Mouse (Mus musculus): ENCODE results near the gene Rhot2.

Gene Rhot2

GRCm38 (mm10) chr17:25844396-25844901 lies at the start of gene Rhot2:
TSS of gene Rhot2 (minus strand) at chr17:25844851.
- peak; percentile 92 for DNase-seq (ENCODE audit: low spot score)

DNA sequence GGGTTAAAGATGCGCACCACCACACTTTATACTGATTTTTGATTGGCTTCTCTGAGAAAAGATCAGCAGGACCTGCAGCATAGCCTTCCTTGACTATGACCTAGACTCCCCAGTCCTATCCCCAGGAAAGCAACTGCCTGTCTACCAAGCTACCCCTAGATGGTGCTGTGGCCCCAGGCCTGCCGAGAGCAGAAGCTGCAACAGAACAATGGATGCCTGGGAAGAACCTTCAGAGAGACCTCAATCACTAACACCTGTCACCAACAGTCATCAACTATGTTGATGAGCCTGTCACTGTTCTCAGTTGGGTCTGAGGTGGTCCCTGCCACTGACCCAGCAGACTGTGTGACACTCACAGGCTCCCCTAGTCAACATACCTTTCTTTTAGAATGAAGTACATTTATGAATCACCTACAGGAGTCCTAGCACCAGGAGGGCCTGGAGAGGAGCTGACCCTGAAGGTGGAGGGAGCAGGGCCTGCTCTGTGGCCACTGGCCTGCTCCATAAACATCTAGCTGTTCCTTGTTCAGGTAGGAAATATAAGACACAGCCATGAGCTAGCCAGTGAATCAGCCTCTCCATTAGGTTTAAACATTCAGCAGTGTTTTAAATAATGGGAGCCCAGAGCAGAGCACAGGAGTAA lies 49.4 kb upstream of the Rhot2 start:
- peak; percentile 53 for DNase-seq (ENCODE audit: low spot score)

GRCm38 (mm10) chr17:25888837-25889236 lies 44.2 kb upstream of the Rhot2 start:
- DNase-seq (ENCODE audit: low spot score), result no peak

DNA sequence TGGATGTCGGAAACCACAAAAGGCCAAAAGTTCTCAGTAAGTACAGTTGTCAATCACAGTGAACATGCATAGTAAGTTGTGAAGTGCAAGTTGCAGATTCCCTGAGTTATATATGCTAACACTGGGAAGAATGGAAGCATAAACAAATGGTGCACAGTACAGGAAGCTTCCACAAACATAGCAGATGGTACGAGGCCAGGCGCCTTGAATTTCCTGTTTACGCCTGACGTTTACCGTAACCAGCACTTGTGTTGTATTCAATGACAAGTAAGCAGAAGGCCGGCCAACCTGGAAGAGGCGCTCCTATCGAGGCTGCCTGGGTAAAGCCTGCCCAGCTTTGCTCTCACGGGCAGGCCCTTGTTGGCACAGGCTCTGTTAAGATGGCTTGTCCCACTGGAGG lies 42.8 kb upstream of the Rhot2 start:
- no peak for DNase-seq (ENCODE audit: low spot score)

DNA sequence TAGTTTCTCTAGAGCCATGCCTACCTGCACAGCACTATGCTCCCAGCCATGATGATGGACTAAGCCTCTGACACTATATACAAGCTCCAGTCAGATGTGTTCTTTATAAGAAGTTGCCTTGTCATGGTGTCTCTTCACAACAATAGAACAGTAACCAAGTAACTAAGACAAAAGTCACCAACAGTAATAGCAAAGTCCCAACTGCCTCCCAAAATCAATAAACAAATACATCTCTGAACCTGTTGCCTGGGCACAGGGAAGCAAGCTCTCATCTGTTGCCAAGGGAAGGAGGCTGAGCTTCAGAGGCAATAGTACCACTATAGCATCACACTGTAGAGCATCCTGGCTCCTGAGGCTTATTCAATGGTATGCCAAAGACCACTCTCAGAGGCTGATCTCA lies 42.2 kb upstream of the Rhot2 start:
- DNase-seq (ENCODE audit: low spot score), result no peak

DNA sequence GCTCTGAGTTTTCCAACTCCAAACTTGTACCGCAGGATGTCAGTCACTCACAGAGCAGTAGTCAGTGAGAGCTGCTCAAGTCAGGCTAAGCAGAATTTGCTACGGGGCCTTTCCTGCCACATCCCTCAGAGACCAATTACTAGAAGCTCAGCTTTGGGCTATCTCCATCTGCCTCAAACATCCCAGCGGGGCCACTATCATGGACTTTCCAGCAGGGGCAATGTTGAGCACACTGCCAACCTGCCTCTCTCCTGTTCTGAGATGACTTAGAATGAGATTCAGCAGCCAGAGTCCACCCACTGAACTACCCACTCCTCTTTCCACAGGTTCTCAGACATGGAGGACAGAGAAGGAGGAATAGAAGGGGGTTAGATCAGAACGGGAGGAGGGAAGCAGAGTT lies 41.0 kb upstream of the Rhot2 start:
- no peak for DNase-seq (ENCODE audit: low spot score)

DNA sequence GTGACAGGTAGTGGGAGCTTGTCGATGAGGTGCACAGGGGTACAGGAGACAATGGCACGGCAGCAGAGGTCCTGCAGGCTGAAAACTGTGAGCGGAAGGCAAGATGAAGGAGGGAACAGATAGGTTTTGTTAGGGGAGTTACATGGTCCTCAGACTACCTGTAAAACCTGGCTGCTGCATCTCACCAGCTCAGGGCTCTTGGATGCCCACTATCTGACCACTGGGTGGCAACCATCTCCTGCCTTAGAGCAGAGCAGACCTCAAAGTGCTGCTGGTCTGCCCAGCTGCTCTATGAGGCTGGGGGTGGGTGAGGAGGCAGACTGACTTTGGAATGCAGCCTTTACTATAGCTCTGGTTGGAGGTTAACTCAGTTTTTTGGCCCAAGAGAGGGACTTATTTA lies 39.2 kb upstream of the Rhot2 start:
- no peak for DNase-seq (ENCODE audit: low spot score)

- no peak for DNase-seq (ENCODE audit: low spot score)
Measured at GRCm38 (mm10) chr17:25883268-25883667, 38.6 kb upstream of the Rhot2 start.

DNA sequence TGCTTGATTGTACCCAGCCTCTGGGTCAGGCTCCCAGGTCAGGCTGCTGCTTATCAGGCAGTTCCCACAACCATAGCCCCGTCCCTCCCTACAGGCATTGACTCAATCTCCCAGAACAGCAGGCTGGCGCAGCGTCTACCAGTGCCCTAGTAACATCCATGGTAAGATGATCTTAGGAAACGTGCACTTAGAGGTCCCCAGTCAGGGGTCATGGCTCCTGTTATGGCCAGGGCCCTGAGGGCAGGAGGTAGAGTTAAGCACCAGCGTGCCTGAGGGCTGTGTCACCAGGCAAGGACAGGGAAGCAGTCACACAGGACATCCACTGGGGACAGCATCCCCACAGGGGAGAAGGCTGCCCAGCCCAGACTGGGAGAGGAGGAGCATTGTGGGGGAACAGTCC lies 37.7 kb upstream of the Rhot2 start:
- no peak for DNase-seq (ENCODE audit: low spot score)

- DNase-seq (ENCODE audit: low spot score), result no peak
Measured at GRCm38 (mm10) chr17:25881691-25882090, 37.0 kb upstream of the Rhot2 start.

GRCm38 (mm10) chr17:25880913-25881641 lies 36.4 kb upstream of the Rhot2 start:
- DNase-seq (ENCODE audit: low spot score), result no peak

GRCm38 (mm10) chr17:25880196-25880910 lies 35.7 kb upstream of the Rhot2 start, which contains the start of gene Wfikkn1:
TSS of gene Wfikkn1 (minus strand) at chr17:25880858.
- no peak for DNase-seq (ENCODE audit: low spot score)

DNA sequence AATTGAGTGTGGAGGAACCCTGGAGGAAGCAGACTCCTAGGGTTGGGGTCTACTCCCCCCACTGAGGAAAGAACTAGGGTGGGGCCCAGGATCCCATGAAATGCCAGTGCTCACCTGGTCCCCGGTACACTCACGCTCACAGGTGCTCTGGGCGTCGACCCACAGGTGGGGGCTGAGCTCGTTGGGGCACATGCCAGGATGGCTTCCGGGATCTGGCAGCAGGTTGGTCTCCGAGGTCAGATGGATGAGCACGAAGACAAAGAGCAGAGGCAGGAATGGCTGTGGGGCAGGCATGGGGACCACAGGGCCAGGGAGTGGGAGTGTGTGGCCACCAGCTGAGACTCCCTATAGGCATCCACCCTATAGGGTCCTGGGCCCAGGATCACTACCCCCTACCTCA lies 35.1 kb upstream of the Rhot2 start:
- no peak for DNase-seq (ENCODE audit: low spot score)

- DNase-seq (ENCODE audit: low spot score), result no peak
Measured at GRCm38 (mm10) chr17:25879261-25879660, 34.6 kb upstream of the Rhot2 start.

GRCm38 (mm10) chr17:25878611-25879180 lies 34.0 kb upstream of the Rhot2 start:
- DNase-seq (ENCODE audit: low spot score), result no peak

- no peak for DNase-seq (ENCODE audit: low spot score)
Measured at GRCm38 (mm10) chr17:25877741-25878610, 33.3 kb upstream of the Rhot2 start.

GRCm38 (mm10) chr17:25877025-25877424 lies 32.4 kb upstream of the Rhot2 start:
- no peak for DNase-seq (ENCODE audit: low spot score)

GRCm38 (mm10) chr17:25876347-25876915 lies 31.8 kb upstream of the Rhot2 start:
- no peak for DNase-seq (ENCODE audit: low spot score)

- DNase-seq (ENCODE audit: low spot score), result peak; percentile 79
Measured at GRCm38 (mm10) chr17:25875171-25876136, 30.8 kb upstream of the Rhot2 start.

- peak; percentile 95 for DNase-seq (ENCODE audit: low spot score)
Measured at GRCm38 (mm10) chr17:25874721-25875170, 30.1 kb upstream of the Rhot2 start, which contains the start of gene Mettl26. TSS of gene Mettl26 (plus strand) at chr17:25875074.

All from urinary bladder, postnatal 25 days (tissue).